Mouse (Mus musculus): ENCODE results near the gene Sec1. TPM values are rescaled to one million over a fixed set of nuclear protein-coding genes. Genes with fewer than 3 reads are reported as not detected.
A peak's percentile ranks its signal among the peaks of the same experiment; 100 is the strongest.

Sec1 gene
- total RNA-seq, 2 experiments from 2014 or later = 0.20 to 0.30 TPM

GRCm38 (mm10) chr7:45634946-45635681 is 59.1 kb downstream of the Sec1 start:
- intact Hi-C loops (cut with DNase I) = no loop called here
- no peak for DNase-seq (ENCODE audit: low spot score in 2 of 2)

- peak in 1 of 2 experiments; percentile 42 for DNase-seq (ENCODE audit: low spot score in 2 of 2)
- intact Hi-C loops (cut with DNase I) = no loop called here
Measured at GRCm38 (mm10) chr7:45632499-45632898, 61.7 kb downstream of the Sec1 start.

- DNase-seq (ENCODE audit: low spot score in 2 of 2) = no peak
- intact Hi-C loops (cut with DNase I) = no loop called here
Measured at GRCm38 (mm10) chr7:45630064-45630907, 63.9 kb downstream of the Sec1 start.

- intact Hi-C loops (cut with DNase I) = no loop called here
- peak; percentile 84 to 89 for DNase-seq (ENCODE audit: low spot score in 2 of 2)
Measured at GRCm38 (mm10) chr7:45628364-45629294, 65.6 kb downstream of the Sec1 start.

Other genes with a start within 250 kb of the Sec1 start
- 100 to 1,000 TPM; 287 to 302 TPM for gene Ftl1, start 234.5 kb downstream of the Sec1 start, total RNA-seq (2021)
- 10 to 100 TPM; 75.0 to 81.0 TPM for gene Bax, start 227.5 kb downstream of the Sec1 start, total RNA-seq (2021)
- gene Tulp2, start 212.5 kb downstream of the Sec1 start, total RNA-seq (2021) = not detected
- 1 to 10 TPM in 1 of 2 experiments, under 1 TPM in 1; 0.88 to 1.7 TPM for gene Gm45808, start 207.6 kb downstream of the Sec1 start, total RNA-seq (2021)
- 1 to 10 TPM; 2.8 to 2.9 TPM for gene Dhdh, start 205.6 kb downstream of the Sec1 start, total RNA-seq (2021)
- 100 to 1,000 TPM; 109 to 110 TPM for gene Nucb1, start 184.0 kb downstream of the Sec1 start, total RNA-seq (2021)
- 10 to 100 TPM; 24.2 to 33.3 TPM for gene Ppp1r15a, start 168.1 kb downstream of the Sec1 start, total RNA-seq (2021)
- gene Plekha4, start 168.1 kb downstream of the Sec1 start, total RNA-seq (2021) = 1 to 10 TPM; 1.0 to 2.4 TPM
- gene Hsd17b14, start 139.5 kb downstream of the Sec1 start, total RNA-seq (2021) = not detected
- 10 to 100 TPM; 22.6 to 25.2 TPM for gene Bcat2, start 124.2 kb downstream of the Sec1 start, total RNA-seq (2021)
- gene Fgf21, start 78.9 kb downstream of the Sec1 start, total RNA-seq (2021) = not detected
- not detected for gene Fut1, start 77.1 kb downstream of the Sec1 start, total RNA-seq (2021)
- gene Izumo1, start 72.6 kb downstream of the Sec1 start, total RNA-seq (2021) = under 1 TPM in 1 of 2 experiments, not detected in 1; 0.26 TPM
- 10 to 100 TPM; 11.2 to 11.3 TPM for gene Rasip1, start 66.9 kb downstream of the Sec1 start, total RNA-seq (2021)
- 1 to 10 TPM; 2.2 to 2.6 TPM for gene Mamstr, start 54.4 kb downstream of the Sec1 start, total RNA-seq (2021)
- under 1 TPM; 0.19 to 0.46 TPM for gene Fut2, start 28.0 kb downstream of the Sec1 start, total RNA-seq (2021)
- gene Ntn5, start 10.4 kb downstream of the Sec1 start, total RNA-seq (2021) = 1 to 10 TPM in 1 of 2 experiments, under 1 TPM in 1; 0.91 to 1.5 TPM
- 100 to 1,000 TPM; 168 to 172 TPM for gene Car11, start 5.4 kb upstream of the Sec1 start, total RNA-seq (2021)
- 10 to 100 TPM; 68.7 to 83.5 TPM for gene Dbp, start 10.7 kb upstream of the Sec1 start, total RNA-seq (2021)
- gene Rpl18, start 21.1 kb upstream of the Sec1 start, total RNA-seq (2021) = 100 to 1,000 TPM; 369 to 389 TPM
- gene Sphk2, start 23.6 kb upstream of the Sec1 start, total RNA-seq (2021) = 10 to 100 TPM; 28.8 to 32.7 TPM
- gene Fam83e, start 26.8 kb upstream of the Sec1 start, total RNA-seq (2021) = under 1 TPM; 0.24 to 0.34 TPM
- gene Spaca4, start 31.4 kb upstream of the Sec1 start, total RNA-seq (2021) = not detected
- gene Lmtk3, start 89.3 kb upstream of the Sec1 start, total RNA-seq (2021) = 100 to 1,000 TPM; 261 to 275 TPM
- 10 to 100 TPM in 1 of 2 experiments, 1 to 10 TPM in 1; 10.0 to 13.0 TPM for gene Sult2b1, start 90.3 kb upstream of the Sec1 start, total RNA-seq (2021)
- 100 to 1,000 TPM; 227 to 229 TPM for gene Cyth2, start 120.2 kb upstream of the Sec1 start, total RNA-seq (2021)
- gene Kcnj14, start 130.4 kb upstream of the Sec1 start, total RNA-seq (2021) = 1 to 10 TPM; 1.8 to 1.9 TPM
- gene Grwd1, start 136.5 kb upstream of the Sec1 start, total RNA-seq (2021) = 10 to 100 TPM; 21.0 to 22.2 TPM
- 10 to 100 TPM; 87.1 to 98.6 TPM for gene Kdelr1, start 178.4 kb upstream of the Sec1 start, total RNA-seq (2021)
- gene Grin2d, start 184.0 kb upstream of the Sec1 start, total RNA-seq (2021) = 10 to 100 TPM; 21.2 to 22.3 TPM
- gene Syngr4, start 202.3 kb upstream of the Sec1 start, total RNA-seq (2021) = under 1 TPM; 0.36 to 0.53 TPM
- gene Tmem143, start 202.5 kb upstream of the Sec1 start, total RNA-seq (2021) = 10 to 100 TPM; 22.1 to 25.7 TPM
- gene Emp3, start 227.0 kb upstream of the Sec1 start, total RNA-seq (2021) = 1 to 10 TPM; 5.3 to 5.6 TPM
- 1 to 10 TPM; 1.4 to 2.1 TPM for gene Ccdc114, start 229.7 kb upstream of the Sec1 start, total RNA-seq (2021)

Measured in left cerebral cortex, postnatal 14 days (tissue).